Mouse (Mus musculus): ENCODE measurements around the gene Borcs5. TPM values are rescaled to one million over a fixed set of nuclear protein-coding genes. Genes with fewer than 3 reads are reported as not detected.

Gene Borcs5
- 15.4 and 16.8 TPM in 2 replicates for polyA plus RNA-seq (2015; fragmentation: Nextera tagmentation; extraction: Ambion mirVana)

DNA sequence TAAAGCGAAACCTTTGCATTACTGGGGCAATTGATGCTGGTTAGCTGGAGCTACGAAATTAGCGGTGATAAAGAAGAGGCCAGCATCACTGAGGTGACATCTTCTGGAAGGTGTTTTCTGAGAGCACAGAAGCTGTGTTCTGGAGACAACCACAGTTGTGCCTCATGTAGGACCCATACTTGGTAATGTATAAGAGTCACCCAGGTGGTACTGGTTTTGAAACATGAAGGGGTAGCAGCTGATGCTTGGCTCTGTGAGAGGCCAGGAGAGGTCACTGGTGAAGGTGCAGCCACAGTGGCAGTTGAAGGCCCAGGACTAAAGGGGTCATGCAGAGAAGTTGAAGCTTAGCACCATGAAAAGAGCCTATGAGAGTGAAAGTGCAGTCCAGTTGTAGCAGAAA is at the start of gene Borcs5:
TSS of gene Borcs5 (plus strand) at position 301 of the 400 bp plus-strand sequence.
- H3K4me3 ChIP-seq (replicated peaks), result no peak within 1 kb of the TSS
- WGBS, result 89% methylated on average over 3 of the region's 3 CpGs

DNA sequence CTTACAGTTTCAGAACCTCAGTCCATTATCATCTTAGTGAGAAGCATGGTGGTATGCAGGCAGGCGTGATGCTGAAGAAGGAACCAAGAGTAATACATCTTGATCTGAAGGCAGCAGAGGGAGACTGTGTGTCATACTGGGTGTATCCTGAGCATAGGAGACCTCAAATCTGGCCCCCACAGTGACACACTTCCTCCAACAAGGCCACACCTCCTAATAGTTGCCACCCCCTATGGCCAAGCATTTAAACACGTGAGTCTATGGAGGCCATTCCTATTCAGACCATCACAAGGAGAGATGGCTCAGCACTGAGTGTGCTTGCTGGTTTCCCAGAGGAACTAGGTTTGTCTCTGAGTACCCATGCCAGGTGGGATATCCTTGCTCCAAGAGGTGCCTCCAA is 47.7 kb upstream of the Borcs5 start:
- no peak overlapping the region for H3K9ac ChIP-seq
- WGBS, result 84% methylated on average over 2 of the region's 2 CpGs
- H3K4me3 ChIP-seq (replicated peaks), result no peak overlapping the region
- H3K27me3 ChIP-seq (replicated peaks), result no peaks in the 10 kb centered on the region
- H3K27ac ChIP-seq, result no peak overlapping the region
- no peaks in the 10 kb centered on the region for H3K9me3 ChIP-seq
- no peak for ATAC-seq
- H3K4me1 ChIP-seq (replicated peaks), result no peaks in the 10 kb centered on the region
- H3K36me3 ChIP-seq, result no peaks in the 10 kb centered on the region
- no peak overlapping the region for H3K4me2 ChIP-seq (replicated peaks)

More for the DNA sequence above, at the start of gene Borcs5:
- H3K36me3 ChIP-seq, result no peaks in the 10 kb centered on the region
- no peak within 1 kb of the TSS for H3K9ac ChIP-seq
- no peak within 1 kb of the TSS for H3K4me2 ChIP-seq (replicated peaks)
- H3K4me1 ChIP-seq (replicated peaks), result 0 out of 2 replicates have a peak, but pooled peaks cover 3% of the 10 kb centered on the region
- no peaks in the 10 kb centered on the region for H3K27me3 ChIP-seq (replicated peaks)
- H3K27ac ChIP-seq, result no peak within 1 kb of the TSS
- no peak for ATAC-seq
- no peaks in the 10 kb centered on the region for H3K9me3 ChIP-seq

DNA sequence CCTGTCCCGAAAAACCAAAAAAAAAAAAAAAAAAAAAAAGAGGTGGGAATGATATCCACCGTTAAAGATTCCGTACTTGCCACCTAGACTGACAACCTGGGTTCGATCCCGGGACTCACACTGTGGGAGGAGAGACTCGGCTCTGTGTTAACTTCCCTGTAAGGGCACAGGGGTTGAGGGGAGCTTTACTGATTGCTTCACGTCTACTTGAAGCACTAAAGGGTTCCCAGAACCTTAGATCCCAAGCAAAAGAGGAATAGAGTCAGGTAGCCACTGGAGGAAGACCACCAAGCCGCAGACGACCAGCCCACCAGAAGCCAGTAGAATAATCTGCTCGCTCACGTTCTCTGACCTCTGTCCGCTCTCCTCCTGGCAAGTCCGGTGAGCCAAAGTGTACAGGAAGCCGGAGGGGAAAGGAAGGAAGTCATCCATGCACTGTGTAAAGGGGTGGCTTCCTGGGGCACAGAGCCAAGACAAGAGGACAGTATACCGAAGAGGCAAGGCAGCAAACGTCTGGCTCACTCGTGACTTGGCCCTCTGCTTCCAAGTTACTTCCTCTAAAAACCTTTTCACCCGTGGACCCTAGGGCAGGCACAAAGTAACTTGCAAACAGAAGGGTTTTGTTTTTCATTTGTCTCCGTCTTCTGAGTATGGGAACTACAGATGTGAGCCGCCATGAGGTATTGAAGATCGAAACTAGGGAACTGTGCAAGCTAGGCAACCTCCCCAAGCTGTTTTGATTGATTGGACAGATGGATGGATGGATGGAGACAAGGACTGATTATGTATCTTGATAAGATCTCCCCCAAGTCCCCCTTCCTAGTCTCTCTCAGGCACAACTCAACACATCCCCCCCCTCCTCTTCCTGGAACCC is 44.5 kb upstream of the Borcs5 start:
- 0 out of 2 replicates have a peak overlapping the region, but pooled peaks have one; percentile 3 for H3K4me2 ChIP-seq (replicated peaks)

DNA sequence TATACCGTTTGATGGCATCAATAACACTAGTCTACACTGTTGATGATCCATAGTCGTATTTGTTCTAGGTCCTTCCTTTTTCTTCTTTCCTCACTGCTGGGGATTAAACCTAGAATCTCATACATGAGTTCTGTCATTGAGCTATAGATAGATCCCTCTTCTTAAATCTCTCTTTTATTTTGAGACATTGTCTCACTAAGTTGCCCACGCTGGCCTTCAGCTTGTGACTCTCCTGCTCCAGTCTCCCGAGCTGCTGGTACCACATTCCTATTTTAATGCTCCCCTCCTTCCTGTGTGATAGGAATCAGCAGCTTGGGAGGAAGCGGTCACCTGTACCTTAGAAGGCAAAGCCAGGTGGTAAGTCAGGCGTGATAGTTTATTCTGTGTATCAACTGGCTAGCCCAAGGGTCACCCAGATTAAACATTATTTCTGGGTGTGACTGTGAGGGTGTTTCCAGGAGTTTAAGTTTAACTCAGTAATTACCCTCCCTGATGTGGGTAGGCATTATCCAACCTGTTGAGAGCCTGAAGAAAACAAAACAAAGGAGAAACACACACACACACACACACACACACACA is 41.6 kb upstream of the Borcs5 start:
- Histone ChIP-seq H3K36me3 (no peaks in the 10 kb centered on the region), H3K4me2 (replicated peaks) (no peak overlapping the region), H3K9me3 (no peaks in the 10 kb centered on the region), H3K27me3 (replicated peaks) (no peaks in the 10 kb centered on the region), H3K4me3 (replicated peaks) (no peak overlapping the region), H3K4me1 (replicated peaks) (peaks cover 3% of the 10 kb centered on the region; the same call in 1 of the 2 replicates), H3K27ac (no peak overlapping the region), H3K9ac (no peak overlapping the region)
- peak; percentile 65 for ATAC-seq
- WGBS, result 63% methylated on average over 6 of the region's 6 CpGs

More for the DNA sequence above, 44.5 kb upstream of the Borcs5 start:
- ATAC-seq, result no peak
- 69% methylated on average over 21 of the region's 21 CpGs for WGBS
- Histone ChIP-seq H3K4me1 (replicated peaks) (no peaks in the 10 kb centered on the region), H3K27ac (no peak overlapping the region), H3K9ac (no peak overlapping the region), H3K4me3 (replicated peaks) (no peak overlapping the region), H3K36me3 (no peaks in the 10 kb centered on the region), H3K9me3 (no peaks in the 10 kb centered on the region), H3K27me3 (replicated peaks) (no peaks in the 10 kb centered on the region)

DNA sequence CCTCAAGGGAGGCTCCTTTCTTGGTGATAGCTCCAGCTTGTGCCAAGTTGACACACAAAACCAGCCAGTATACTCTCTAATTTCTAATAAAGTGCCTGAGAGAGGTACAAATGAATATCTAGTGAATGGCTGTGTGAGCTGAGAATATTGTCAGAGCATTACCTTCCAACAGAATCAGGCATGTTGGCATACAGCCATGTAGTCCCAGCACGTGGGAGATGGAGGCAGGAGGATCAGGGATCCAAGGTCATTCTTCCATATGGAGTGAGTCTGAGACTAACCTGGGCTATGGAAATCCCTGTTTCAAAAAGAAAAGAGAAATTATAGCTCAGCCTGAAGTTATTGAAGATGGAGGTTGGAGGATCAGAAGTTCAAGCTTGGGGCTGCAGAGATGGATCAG is 40.1 kb upstream of the Borcs5 start:
- H3K27me3 ChIP-seq (replicated peaks), result no peaks in the 10 kb centered on the region
- H3K27ac ChIP-seq, result no peak overlapping the region
- H3K9ac ChIP-seq, result no peak overlapping the region
- H3K4me3 ChIP-seq (replicated peaks), result no peak overlapping the region
- H3K4me2 ChIP-seq (replicated peaks), result no peak overlapping the region
- ATAC-seq, result no peak
- 53% methylated on average over 1 of the region's 1 CpGs for WGBS
- no peaks in the 10 kb centered on the region for H3K9me3 ChIP-seq
- H3K4me1 ChIP-seq (replicated peaks), result peaks cover 3% of the 10 kb centered on the region; the same call in 1 of the 2 replicates
- H3K36me3 ChIP-seq, result no peaks in the 10 kb centered on the region

DNA sequence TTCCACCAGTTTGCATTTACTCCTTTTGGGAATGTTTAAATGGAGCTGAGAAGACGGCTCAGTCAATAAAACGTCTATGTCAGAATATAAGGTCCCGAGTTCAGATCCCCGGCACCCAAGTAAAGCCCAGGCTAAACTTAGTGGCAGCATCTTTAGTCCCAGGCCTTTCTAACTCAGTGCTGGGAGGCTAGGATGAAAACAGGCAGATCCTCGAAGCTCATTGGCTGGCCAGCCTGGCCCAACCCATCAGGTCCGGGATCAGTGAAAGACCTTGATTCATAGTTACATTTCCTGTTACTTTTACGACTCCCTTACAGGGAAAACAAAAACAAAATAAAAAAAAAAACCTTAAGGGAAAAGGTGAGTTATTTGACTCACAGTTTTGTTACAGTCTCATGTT is 38.2 kb upstream of the Borcs5 start:
- no peak overlapping the region for H3K9ac ChIP-seq
- peaks cover 3% of the 10 kb centered on the region; the same call in 1 of the 2 replicates for H3K4me1 ChIP-seq (replicated peaks)
- no peaks in the 10 kb centered on the region for H3K36me3 ChIP-seq
- WGBS, result 59% methylated on average over 7 of the region's 7 CpGs
- H3K27me3 ChIP-seq (replicated peaks), result no peaks in the 10 kb centered on the region
- H3K4me3 ChIP-seq (replicated peaks), result no peak overlapping the region
- ATAC-seq, result no peak
- H3K9me3 ChIP-seq, result no peaks in the 10 kb centered on the region
- H3K27ac ChIP-seq, result no peak overlapping the region
- H3K4me2 ChIP-seq (replicated peaks), result no peak overlapping the region

DNA sequence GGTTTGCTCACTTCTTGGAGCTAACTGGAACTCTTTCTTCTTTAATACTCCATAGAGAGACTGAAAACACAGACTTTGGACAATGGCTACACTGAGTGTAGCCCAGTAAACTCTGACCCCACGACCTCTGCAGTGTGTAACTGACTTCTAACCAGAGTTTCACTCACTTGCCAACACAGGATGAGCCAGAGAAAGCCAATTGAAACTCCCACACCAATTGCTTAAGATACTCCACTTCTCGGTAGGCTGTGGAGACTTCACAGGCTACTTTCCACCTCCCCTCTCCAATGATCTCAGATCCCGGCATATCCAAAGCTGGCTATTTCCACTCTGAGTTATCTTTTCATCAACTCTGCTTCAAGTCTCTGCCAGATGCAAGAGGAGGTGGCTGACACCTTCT is 37.5 kb upstream of the Borcs5 start:
- no peak; the same call in 1 of the 2 replicates for ATAC-seq
- no peak overlapping the region for H3K4me3 ChIP-seq (replicated peaks)
- no peaks in the 10 kb centered on the region for H3K36me3 ChIP-seq
- H3K4me1 ChIP-seq (replicated peaks), result peaks cover 7% of the 10 kb centered on the region; the same call in 1 of the 2 replicates
- no peaks in the 10 kb centered on the region for H3K9me3 ChIP-seq
- WGBS, result 36% methylated on average over 3 of the region's 3 CpGs
- H3K9ac ChIP-seq, result no peak overlapping the region
- H3K27ac ChIP-seq, result no peak overlapping the region
- no peaks in the 10 kb centered on the region for H3K27me3 ChIP-seq (replicated peaks)
- no peak overlapping the region for H3K4me2 ChIP-seq (replicated peaks)

DNA sequence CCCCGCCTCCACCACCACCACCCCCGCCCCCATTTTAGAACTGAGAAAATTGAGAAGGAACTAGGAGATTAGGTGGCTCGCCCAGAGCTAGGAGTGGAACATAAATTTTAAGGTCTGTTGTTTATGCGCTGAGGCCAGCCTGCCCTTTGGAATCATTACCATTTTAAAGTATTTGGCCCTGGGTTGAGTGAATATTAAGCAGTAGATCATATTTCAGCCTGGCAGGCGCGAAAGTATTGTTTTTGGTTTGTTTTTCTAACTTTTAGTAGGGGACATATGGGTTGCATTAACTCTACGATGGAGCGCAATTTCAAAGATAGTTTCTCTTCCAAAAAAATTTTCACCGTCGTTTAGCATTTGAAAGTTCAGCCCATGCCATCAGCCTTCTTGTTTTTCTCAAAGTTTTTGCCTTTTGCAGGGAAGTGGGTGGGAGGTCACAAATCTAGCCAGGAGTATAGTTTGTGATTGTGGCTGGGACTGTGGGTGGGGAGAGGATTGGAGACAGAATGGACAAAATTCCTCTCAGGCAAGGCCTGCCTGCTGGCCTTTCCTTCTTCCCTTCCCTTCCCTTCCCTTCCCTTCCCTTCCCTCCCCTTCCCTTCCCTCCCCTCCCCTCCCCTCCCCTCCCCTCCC is 36.8 kb upstream of the Borcs5 start:
- no peaks in the 10 kb centered on the region for H3K36me3 ChIP-seq
- H3K9ac ChIP-seq, result no peak overlapping the region
- H3K9me3 ChIP-seq, result no peaks in the 10 kb centered on the region
- 35% methylated on average over 10 of the region's 10 CpGs for WGBS
- H3K4me2 ChIP-seq (replicated peaks), result no peak overlapping the region
- H3K4me3 ChIP-seq (replicated peaks), result no peak overlapping the region
- H3K27ac ChIP-seq, result no peak overlapping the region
- H3K4me1 ChIP-seq (replicated peaks), result peaks cover 7% of the 10 kb centered on the region; the same call in 1 of the 2 replicates
- ATAC-seq, result no peak
- H3K27me3 ChIP-seq (replicated peaks), result no peaks in the 10 kb centered on the region

DNA sequence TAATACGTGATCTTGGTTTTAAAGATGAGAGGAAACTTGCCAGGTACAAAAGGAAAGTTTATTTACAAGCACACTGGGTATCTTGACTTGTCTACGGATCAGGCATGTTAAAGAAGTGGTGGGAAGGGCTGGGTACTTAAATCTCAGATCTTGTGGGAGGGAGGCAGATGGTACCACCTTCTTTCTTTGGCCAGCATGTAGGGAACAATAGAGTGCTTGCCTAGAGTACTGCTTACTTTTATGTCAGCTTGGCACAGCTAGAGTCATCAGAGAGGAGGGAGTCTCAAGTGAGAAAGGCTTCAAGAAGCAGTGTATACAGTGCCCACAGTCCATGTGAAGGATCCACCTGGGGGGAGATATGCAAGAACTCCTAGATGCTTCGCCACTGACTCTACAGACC is 34.1 kb upstream of the Borcs5 start:
- H3K27me3 ChIP-seq (replicated peaks), result no peaks in the 10 kb centered on the region
- no peak overlapping the region for H3K4me3 ChIP-seq (replicated peaks)
- H3K4me1 ChIP-seq (replicated peaks), result peaks cover 7% of the 10 kb centered on the region; the same call in 1 of the 2 replicates
- H3K36me3 ChIP-seq, result no peaks in the 10 kb centered on the region
- H3K27ac ChIP-seq, result no peak overlapping the region
- no peak overlapping the region for H3K4me2 ChIP-seq (replicated peaks)
- ATAC-seq, result no peak
- WGBS, result 86% methylated on average over 3 of the region's 3 CpGs
- no peaks in the 10 kb centered on the region for H3K9me3 ChIP-seq
- no peak overlapping the region for H3K9ac ChIP-seq

DNA sequence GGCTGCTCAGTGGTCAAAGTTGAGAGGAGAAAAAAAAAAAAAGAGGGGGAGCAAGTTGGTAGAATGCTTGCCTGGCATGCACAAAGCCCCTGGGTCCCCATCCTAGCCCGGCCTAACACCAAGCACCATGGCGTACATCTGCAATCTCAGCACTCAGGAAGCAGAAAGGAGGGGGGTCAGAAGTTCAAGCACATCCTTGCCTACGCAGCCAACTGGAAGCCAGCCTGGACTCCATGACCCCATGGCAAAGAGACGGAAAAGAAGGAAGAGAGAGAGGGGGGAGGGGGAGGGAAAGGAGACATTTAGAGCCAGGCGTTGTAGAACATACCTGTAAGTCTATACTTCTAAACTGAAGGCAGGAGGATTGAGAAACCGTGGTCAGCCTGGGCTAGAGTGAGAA is 32.8 kb upstream of the Borcs5 start:
- Histone ChIP-seq H3K9ac (no peak overlapping the region), H3K9me3 (no peaks in the 10 kb centered on the region), H3K4me2 (replicated peaks) (no peak overlapping the region), H3K27ac (no peak overlapping the region), H3K36me3 (no peaks in the 10 kb centered on the region), H3K27me3 (replicated peaks) (no peaks in the 10 kb centered on the region), H3K4me1 (replicated peaks) (peaks cover 7% of the 10 kb centered on the region; the same call in 1 of the 2 replicates), H3K4me3 (replicated peaks) (no peak overlapping the region)
- WGBS, result 69% methylated on average over 6 of the region's 6 CpGs
- ATAC-seq, result no peak

DNA sequence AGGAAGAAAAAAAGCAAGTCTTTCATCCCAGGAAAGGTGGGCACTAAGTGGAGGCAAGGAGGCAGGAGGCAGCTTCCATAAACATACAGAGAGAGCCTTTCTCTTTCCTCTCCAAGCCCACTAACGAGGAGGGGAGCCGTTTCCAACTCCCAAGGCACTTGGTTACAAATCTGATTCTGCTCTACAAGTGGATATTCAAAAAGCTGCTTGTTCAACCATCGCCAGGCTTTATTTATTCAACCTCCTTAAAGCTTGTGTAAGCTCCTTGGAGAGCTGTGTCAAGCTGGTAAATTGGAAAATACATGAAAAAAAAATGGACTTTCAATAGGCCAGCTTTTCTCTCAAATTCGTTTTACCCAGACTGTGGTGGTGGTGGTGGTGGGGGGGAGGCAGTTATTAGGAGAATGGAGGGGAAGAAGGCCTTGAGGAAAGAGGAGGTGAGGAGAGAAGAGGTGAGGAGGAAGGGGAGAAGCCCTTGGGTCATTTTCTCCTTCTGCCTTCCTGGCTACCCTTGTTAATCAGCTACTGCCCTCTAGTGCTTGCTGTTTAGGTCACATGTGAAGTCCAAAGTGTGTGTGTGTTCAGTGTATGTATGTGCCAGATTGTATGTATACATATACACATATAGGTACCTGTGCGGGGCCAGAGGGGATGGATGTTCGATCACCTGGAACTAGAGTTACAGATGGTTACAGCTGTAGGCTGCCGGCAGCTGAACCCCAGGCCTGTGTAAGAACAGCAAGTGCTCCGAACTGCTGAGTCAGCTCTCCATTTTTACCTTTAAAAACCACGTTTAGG is 32.2 kb upstream of the Borcs5 start:
- WGBS, result 57% methylated on average over 9 of the region's 9 CpGs
- no peak overlapping the region for H3K9ac ChIP-seq
- H3K36me3 ChIP-seq, result no peaks in the 10 kb centered on the region
- peak; percentile 48 for ATAC-seq
- no peak overlapping the region for H3K4me2 ChIP-seq (replicated peaks)
- H3K4me3 ChIP-seq (replicated peaks), result no peak overlapping the region
- no peak overlapping the region for H3K27ac ChIP-seq
- no peaks in the 10 kb centered on the region for H3K9me3 ChIP-seq
- H3K27me3 ChIP-seq (replicated peaks), result no peaks in the 10 kb centered on the region
- H3K4me1 ChIP-seq (replicated peaks), result 0 out of 2 replicates have a peak, but pooled peaks cover 8% of the 10 kb centered on the region
